Mouse (Mus musculus): Measurements from ENCODE around the gene Slc35g2. TPM values are rescaled to one million over a fixed set of nuclear protein-coding genes. Genes with fewer than 3 reads are reported as not detected.

Slc35g2 gene
- 34.7 and 39.0 TPM in 2 replicates for polyA plus RNA-seq (2015; fragmentation: Nextera tagmentation; extraction: Ambion mirVana)

DNA sequence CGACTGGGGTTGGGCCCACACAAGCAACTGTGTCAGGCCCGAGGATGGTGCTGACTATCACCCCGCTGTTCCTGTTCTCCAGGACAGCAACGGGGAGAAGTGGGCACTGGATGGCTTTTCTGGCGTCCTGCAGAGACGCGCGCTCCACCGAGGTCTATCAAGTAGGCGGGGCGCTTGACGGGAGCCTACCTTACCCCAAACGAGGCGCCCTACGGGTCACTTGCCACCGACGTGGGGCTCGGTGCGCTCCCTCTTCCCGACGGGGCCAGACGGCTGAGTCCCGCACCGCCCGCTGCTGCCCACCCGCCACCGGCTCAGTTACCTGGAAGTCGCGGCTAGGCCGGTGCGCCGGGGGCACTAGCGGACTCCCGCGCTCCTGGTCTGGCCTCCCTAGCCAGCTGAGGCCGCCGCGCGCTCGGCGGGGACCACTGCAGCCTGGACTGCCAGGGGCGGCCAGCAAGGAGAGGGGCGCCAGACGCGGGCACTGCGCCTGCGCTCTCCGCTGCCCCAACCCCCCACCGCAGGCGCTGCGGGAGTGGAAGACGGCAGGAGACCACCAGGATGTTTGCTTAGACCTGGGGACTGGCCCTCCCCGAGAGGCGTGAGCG, at the start of gene Slc35g2:
Gene Slc35g2, minus strand, starts transcription at position 465 of the 608 bp plus-strand sequence.

DNA sequence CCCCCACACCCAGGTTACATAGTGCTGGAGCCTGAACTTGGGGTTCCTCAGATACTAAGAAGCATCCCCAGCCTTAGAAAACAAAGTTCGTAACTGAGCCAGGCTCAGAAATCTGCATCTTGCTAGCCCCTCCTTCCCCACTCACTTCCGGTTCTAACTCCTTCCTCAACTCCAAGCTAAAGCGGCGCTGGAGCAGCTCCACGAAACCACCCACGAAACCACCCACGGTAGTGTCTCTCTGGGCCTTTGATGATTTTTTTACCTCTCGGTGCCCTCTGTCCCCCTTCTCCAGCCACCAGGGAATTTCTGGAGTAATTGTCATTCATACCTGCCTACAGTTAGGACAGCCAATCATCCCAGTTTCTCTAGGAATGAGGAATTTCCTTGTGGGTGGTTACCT, 26.7 kb upstream of the Slc35g2 start, which contains the start of gene Stag1:
Gene Stag1, plus strand, starts transcription at position 253 of the 400 bp plus-strand sequence.

DNA sequence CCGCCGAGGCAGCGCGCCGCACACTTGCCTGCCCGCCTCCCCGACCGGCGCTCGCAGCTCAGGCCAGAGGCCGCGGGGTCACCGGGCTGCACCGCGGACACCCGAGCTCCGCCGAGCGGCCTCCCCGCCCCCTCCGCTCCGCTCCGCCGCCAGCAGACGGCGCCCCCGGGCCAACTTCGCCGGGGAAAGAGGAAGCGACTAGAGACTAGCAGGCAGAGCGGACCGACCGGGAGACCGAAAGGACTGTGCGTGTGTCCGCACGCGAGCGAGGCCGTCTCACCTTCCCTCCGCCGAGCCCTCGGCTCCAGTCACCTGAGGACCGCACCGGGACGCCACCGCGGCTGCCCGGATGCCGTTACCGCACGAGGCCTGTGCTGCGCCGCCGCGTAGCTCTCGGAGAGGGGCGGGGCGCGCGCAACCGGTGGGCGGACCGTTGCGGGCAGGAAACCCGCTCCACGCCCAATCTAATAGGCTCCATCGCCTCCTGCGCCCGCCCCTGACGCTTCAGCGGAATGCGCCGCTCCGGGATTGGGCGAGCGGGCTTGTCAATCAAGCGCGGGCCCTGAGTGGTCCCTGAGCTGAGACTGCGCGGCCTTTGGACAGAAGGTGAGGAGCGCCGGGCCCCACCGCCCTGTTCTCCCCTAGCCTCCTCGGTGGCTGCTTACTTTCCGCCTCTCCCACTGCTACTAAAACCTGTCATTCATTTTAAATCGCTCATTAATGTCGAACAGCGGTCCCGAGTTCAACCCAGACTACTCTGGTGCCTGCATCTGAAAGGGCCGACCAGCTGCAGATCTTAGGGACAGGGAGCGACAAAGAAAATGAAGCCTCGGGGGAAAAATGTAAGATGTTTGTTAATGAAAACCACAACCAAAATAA, 24.9 kb downstream of the Slc35g2 start, which contains the start of gene Nck1:
Gene Nck1, minus strand, starts transcription at position 420 of the 879 bp plus-strand sequence.

Other genes with a start within 250 kb of the Slc35g2 start
- gene Il20rb, start 84.3 kb downstream of the Slc35g2 start, polyA plus RNA-seq (2015; fragmentation: Nextera tagmentation; extraction: Ambion mirVana): 0.59 and 0.68 TPM in 2 replicates
- 48.4 and 52.7 TPM in 2 replicates for gene Nck1, start 25.0 kb downstream of the Slc35g2 start, polyA plus RNA-seq (2015; fragmentation: Nextera tagmentation; extraction: Ambion mirVana)
- gene Stag1, start 26.7 kb upstream of the Slc35g2 start, polyA plus RNA-seq (2015; fragmentation: Nextera tagmentation; extraction: Ambion mirVana): 31.2 and 33.8 TPM in 2 replicates

All from neural tube, postnatal 0 days (tissue).